Mouse (Mus musculus) cerebellum, adult 11 months (tissue): ENCODE measurements around the gene Iqch.
"Not testable (repeated sequence)": the region's sequence is repeated elsewhere in the genome, so short reads cannot be mapped to it uniquely, and the experiment has no call there.

ENCODE experiments used
- DNase-seq: peaks from one replicate; pipeline ENCODE4 v3.0.0; 2022

The Iqch gene

GRCm38 (mm10) chr9:63556316-63556715 lies 46.0 kb downstream of the Iqch start:
- no peak for DNase-seq

DNA sequence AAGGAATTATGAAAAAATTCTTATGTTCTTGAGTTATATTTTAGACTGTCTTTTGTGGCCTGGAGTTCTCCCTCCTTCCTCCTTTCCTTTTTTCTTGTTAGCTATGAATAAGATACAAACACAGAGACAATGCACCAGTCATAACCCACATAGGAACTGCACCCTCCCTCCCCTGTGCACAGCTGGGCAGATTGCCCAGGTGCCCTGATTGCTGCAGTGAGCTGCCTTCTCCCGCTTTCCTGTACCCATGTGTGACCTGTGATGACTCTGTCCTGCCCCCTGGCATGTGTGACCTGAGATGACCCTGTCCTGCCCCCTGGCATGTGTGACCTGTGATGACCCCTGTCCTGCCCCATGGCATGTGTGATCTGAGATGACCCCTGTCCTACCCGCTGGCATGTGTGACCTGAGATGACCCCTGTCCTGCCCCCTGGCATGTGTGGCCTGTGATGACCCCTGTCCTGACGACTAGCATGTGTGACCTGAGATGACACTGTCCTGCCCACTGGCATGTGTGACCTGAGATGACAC lies 46.8 kb downstream of the Iqch start:
- DNase-seq = no peak

DNA sequence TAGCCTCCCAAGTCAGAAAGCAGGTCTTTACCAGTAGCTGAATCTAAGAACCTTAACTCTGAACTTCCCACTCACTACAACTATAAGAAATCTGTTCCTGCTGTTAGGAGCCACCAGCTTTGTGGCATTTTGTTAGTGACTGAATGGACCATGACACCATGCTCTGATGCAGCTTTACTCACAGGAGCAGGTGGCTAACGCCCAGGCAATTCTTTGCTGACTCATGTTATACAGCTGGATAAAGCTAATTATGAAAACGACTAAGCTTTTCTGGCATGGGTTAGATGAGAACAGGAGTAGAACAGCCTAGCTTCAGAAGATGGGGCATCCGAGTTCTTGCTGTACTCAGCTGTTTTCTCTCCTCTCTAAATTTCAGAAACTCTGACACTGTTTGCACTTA lies 48.7 kb downstream of the Iqch start:
- DNase-seq = no peak

DNA sequence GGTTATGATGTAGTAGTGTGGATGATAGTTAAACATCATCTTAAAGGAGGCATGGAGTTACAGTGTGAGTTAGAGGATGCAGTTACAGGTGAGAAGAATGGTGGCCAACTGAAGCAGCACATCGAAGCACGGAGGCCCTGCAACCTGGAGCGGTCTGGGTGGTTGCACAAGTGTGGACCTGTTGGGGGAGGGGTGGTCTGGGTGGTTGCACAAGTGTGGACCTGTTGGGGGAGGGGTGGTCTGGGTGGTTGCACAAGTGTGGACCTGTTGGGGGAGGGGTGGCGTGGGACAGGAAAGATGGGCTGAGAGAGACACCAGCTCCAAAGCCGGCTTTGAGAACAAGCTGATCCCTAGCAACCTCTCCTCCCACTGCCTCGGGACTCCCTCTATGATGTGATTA lies 51.6 kb downstream of the Iqch start:
- DNase-seq = not testable (repeated sequence)

GRCm38 (mm10) chr9:63548966-63549365 lies 53.3 kb downstream of the Iqch start:
- DNase-seq = no peak

GRCm38 (mm10) chr9:63541926-63542325 lies 60.4 kb downstream of the Iqch start:
- DNase-seq = no peak

- DNase-seq = no peak
These were observed 61.0 kb downstream of the Iqch start for GRCm38 (mm10) chr9:63541301-63541700.

DNA sequence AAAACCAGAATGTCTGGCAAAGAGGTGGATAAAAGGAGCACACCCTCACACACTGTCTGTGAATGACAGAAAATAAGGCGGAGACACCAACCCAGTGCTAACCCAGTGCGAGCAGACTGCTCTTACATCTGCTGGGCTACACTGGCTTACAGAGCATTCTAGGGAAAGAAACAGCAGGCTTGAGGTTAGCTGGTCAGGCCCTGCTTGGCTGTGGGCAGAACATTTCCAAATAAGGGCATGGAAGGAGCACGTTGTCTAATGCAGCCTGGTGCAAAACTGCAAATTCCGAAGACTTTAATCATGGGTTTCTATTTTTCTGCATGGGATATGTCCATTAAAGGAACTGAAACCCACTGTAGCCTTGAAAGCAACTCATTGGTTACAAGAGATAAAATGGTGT lies 64.8 kb downstream of the Iqch start:
- no peak for DNase-seq

DNA sequence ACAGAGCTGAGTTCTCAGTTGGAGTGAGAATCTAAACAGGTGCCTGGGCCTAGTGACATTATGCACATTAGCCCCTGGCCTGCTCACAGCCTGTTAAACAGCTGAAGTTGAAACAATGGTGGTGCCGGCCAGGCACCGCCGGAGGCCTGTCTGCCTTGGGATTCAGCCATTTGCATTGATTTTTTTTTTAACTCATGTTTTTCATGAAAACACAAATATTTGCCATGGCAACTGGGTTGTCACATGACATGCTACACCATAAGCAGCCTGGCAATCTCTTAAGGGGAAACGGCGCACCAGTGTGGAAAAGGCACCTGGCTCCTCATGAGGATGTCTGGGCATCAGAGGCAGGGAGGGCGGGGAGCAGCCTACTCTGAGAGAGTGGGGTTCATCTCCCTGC lies 67.3 kb downstream of the Iqch start:
- DNase-seq = no peak

DNA sequence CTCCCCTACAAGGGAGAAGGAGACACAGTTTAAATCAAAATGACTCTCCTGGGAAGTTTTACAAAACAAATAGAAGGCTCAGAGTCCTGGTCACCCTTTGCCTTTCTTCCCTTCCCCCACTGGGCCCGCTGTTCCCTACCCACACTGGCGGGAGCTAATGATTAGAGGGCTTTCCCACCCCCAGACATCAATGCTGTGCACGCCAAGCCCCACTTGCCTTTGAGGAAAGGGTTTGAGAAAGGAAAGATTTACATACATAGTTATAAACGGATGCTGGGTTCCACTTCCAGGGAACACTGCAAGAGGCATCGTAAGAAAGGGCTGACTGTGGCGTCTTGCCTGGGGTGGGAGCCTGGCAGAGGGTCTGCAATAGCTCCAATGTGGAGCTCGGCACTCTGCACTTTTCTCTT lies 67.9 kb downstream of the Iqch start:
- no peak for DNase-seq

GRCm38 (mm10) chr9:63532966-63533711 lies 69.2 kb downstream of the Iqch start:
- DNase-seq = no peak

DNA sequence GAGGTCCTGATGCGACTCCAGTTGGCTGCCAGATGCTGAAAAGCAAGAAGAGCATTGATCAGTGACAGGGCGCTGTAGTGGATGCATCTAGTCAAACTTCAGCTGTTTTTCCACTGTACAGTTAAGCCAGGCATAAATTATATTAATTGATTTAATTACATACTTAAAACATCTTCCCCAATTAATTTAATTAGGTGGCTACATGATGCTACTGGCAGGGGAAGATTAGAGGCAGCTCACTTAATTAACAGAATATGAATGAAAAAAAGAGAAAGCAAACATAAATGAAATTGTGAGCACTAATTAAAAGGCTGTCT lies 78.4 kb downstream of the Iqch start:
- DNase-seq = no peak

DNA sequence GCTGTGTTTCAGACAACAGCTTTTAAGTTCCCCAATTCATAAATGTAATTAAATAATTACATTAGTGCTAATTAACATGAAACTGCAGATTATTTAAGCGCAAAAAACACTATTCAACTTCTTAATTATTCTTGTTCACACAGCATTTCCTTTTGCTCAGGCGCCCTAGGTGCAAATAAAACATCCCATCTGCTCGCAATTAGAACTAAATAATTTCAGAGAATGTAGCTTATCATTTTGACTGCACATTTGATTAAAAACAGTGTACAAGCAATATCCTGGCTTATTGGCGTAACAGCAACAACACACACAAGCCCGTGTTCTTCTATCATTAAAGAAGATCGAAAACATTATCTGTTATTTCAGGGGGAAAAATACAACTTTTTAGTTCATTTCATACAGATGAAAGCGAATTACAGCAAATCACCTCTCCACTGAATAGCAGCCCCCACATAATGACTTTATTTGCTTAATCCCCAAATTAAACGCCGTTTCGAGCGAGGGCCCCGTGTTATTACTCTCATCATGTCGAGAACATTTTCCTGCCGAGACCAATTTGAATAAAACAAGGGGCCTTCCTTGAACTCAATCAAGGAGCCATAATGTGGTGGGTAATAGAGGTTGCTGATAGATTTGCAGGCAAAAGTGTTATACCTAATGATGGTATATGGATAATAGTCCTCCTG lies 78.9 kb downstream of the Iqch start:
- DNase-seq = no peak

GRCm38 (mm10) chr9:63512851-63513250 lies 89.4 kb downstream of the Iqch start:
- DNase-seq = no peak

DNA sequence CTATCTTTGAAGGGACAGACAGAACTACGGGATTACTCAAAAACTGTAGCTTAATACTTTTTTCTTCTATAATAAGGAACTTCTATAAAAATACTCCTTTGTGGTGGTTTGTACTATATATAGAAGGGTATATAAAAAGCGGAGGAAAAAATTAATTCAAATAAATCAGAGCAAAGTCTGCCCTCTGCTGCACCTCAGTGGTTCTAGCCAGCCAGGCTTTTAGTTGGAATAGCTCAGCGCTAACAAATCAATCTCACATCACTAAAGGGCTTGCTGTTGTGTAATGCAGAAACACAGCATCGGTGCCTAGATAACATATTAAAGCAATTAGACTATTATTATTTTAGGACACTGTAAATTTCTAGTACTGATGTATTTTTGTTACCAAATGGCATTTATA lies 91.3 kb downstream of the Iqch start:
- no peak for DNase-seq

DNA sequence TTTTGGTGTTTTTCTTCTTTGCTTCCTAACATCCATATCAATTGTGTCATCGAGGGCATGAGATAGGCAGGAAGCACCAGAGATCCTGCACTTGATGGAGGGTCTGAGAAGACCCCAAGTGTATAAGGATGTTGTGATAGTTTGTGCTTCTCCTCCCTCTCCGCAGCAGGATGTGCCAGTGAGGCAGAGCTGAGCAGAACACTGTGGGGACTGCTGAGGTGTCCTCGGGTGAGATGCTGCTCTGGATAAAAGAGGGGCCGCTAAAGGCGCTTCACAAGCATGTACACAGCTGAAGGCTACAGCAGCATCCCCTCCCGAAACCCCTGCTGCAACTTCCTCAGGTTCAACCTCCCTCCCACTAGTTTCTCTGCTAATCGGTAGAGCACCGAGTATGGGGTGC lies 95.2 kb downstream of the Iqch start:
- DNase-seq = no peak

- no peak for DNase-seq
These were observed 98.4 kb downstream of the Iqch start for GRCm38 (mm10) chr9:63503890-63504289.

DNA sequence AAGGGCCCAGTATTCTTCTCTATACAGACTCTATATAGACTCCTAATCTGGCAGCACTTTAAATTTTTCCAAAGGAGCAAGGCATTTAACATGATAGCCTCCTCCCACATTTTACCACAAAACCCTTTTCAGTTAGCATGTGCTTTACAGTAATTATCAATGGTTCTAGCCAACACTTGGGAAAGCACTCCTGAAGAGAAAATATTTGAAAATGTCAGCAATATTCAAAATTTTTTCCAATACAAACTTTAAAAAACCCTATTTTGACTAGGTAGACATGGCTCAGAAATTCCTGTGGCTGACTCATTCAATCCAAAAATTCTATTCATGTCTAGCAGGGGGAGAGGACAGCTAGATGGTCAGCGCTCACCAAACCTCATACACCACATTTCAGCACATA lies 100.8 kb downstream of the Iqch start:
- DNase-seq = no peak

GRCm38 (mm10) chr9:63499912-63500311 lies 102.4 kb downstream of the Iqch start:
- no peak for DNase-seq

GRCm38 (mm10) chr9:63495786-63496185 lies 106.5 kb downstream of the Iqch start:
- DNase-seq = no peak

DNA sequence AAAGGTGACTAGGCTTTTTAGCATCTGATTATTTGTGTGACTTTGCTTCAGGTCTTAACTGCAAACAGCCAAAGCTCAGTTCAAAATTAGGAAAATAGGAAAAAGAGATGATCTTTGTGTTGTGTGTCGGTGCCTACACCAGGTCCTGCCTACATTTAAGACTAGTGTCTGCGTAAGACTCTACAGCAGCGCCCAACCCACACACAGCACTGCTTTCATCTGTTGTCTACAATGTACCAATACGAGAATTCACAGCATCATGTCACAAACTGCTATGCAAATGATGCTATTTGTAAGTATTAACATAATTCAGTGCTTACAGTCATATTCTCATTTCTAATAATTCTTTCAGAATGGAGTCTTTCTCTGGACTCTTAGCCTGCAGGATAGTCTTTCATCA lies 108.5 kb downstream of the Iqch start:
- no peak for DNase-seq

DNA sequence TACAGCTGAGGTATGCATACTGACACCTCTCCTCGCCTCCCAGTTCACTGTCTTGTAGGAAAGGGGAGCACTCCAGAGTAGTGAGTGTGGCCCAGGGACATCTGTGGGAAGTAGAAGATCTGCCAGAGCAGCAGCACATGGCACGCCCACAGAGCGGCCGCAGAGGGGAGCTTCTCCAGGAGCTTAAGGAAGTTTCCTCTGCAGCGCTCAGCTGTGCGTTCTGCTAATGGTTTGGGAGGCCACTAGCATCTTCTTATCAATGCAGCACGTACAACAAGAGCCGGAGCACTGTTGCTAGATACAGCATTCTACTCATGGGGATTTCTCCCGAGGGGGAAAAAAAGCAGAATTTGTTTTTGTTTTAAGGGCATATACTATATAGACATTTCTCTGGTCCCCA lies 110.0 kb downstream of the Iqch start:
- DNase-seq = no peak

DNA sequence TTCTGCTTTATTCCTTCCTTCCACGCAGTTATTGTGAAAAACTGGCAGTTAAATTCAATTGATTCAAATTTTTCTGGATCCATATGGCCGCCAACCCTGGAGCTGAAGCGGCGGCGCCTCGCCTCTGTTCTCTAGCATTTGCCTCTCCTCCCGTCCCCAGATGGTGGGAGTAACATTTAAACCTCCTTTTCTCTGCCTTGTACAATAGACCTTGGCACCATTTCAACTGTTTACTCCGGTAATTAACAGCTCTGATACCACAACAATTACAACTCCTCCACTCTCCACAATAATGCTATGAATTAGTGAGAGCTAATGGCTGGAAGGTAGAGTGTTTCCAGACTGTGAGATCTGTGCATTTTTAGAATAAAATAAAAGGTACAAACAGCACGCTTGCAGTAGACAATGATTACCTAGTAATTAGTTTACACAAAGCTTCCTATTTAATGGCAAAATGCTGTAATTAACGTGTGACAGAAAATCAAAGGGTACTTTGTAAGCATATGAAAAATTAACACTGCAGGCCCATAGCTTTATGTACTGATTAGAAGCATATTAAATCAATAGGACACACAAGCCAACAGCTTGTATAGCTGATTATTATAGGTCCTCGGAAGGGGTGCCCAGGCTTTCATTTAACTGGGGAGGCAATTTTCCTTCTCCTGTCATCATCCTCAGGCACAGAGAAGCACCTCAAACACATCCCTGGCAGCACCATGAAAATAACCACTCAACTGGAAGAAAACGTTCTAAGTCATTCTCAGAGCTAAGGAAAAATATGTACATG lies 111.6 kb downstream of the Iqch start:
- DNase-seq = no peak

GRCm38 (mm10) chr9:63489156-63489555 lies 113.1 kb downstream of the Iqch start:
- no peak for DNase-seq
